Mouse (Mus musculus): ENCODE data around the gene Clint1. TPM values are rescaled to one million over a fixed set of nuclear protein-coding genes. Genes with fewer than 3 reads are reported as not detected.

Gene Clint1
- polyA plus RNA-seq, 1 experiment from 2014 or later, result 50.5 TPM

DNA sequence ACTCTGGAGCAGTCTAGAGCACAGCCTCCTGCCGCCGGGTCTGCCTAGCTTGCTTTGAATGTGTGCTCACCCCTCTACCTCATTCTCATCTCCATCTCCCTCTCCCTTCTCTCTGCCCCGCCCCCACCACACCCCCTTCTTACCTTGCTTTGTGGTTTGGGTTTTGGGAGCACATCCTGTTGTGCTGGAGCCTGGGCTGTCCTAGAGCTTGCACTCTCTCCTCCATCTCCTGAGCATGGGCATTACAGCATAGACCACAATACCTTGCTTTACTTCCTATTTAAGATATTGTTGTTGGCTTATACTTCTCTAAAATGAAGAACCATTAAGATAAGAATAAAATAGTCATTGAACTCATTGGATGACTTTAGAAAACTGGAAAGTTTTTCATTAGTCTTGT is 38.1 kb downstream of the Clint1 start:
- H3K9ac ChIP-seq, result no peak overlapping the region
- 87% methylated on average over 3 of the region's 3 CpGs for WGBS
- no peaks in the 10 kb centered on the region for H3K9me3 ChIP-seq
- no peak overlapping the region for H3K4me2 ChIP-seq
- H3K4me3 ChIP-seq, result no peak overlapping the region
- peaks cover 12% of the 10 kb centered on the region for H3K4me1 ChIP-seq (replicated peaks)
- no peaks in the 10 kb centered on the region for H3K27me3 ChIP-seq
- H3K27ac ChIP-seq (replicated peaks), result no peak overlapping the region
- H3K36me3 ChIP-seq, result peaks cover 78% of the 10 kb centered on the region
- no peak for ATAC-seq (ENCODE audit: low read depth)

- Histone ChIP-seq H3K4me1 (replicated peaks) (peaks cover 12% of the 10 kb centered on the region), H3K4me2 (no peak overlapping the region)
- WGBS, result 92% methylated on average over 20 of the region's 20 CpGs
Observed at GRCm38 (mm10) chr11:45890423-45890822, 38.6 kb downstream of the Clint1 start.

DNA sequence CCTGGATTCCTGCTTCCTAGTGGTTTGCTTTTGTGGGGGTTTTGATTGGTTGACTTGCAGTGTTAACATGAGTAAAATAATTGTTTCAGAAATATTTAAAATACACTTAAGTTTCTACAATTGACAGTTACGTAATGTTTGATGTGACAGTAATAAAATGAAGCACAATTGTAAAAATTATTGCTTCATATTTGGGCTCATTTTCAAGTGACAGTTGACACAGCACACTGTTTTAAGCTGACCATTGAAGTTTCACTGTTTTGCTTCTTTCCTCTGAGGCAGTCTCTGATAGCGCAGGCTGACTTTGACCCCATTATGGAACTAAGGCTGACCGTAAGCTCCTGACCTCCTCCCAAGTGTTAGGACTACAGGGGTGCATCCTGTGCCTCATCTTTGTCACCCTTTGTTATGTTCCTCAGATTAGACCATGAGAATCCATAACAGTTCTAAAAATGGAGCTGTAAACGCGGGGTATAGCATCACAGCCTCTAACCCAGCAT is 41.1 kb downstream of the Clint1 start:
- Histone ChIP-seq H3K36me3 (peaks cover 82% of the 10 kb centered on the region), H3K9me3 (no peaks in the 10 kb centered on the region), H3K4me1 (replicated peaks) (no peaks in the 10 kb centered on the region), H3K4me2 (no peak overlapping the region), H3K27ac (replicated peaks) (no peak overlapping the region), H3K4me3 (no peak overlapping the region), H3K9ac (no peak overlapping the region), H3K27me3 (no peaks in the 10 kb centered on the region)
- no peak for ATAC-seq (ENCODE audit: low read depth)
- WGBS, result 96% methylated on average over 5 of the region's 5 CpGs

More at GRCm38 (mm10) chr11:45890423-45890822, 38.6 kb downstream of the Clint1 start:
- H3K9ac ChIP-seq, result no peak overlapping the region
- H3K27ac ChIP-seq (replicated peaks), result no peak overlapping the region
- no peaks in the 10 kb centered on the region for H3K9me3 ChIP-seq
- no peaks in the 10 kb centered on the region for H3K27me3 ChIP-seq
- peaks cover 81% of the 10 kb centered on the region for H3K36me3 ChIP-seq
- no peak for ATAC-seq (ENCODE audit: low read depth)
- H3K4me3 ChIP-seq, result no peak overlapping the region

- Histone ChIP-seq H3K4me3 (no peak overlapping the region), H3K4me2 (no peak overlapping the region), H3K4me1 (replicated peaks) (peaks cover 20% of the 10 kb centered on the region; the same call in 1 of the 2 replicates), H3K27me3 (no peaks in the 10 kb centered on the region), H3K27ac (replicated peaks) (no peak overlapping the region), H3K36me3 (peaks cover 45% of the 10 kb centered on the region), H3K9me3 (no peaks in the 10 kb centered on the region), H3K9ac (no peak overlapping the region)
- no peak for ATAC-seq (ENCODE audit: low read depth)
- WGBS, result 84% methylated on average over 2 of the region's 2 CpGs
Observed at GRCm38 (mm10) chr11:45897392-45897791, 45.5 kb downstream of the Clint1 start.

GRCm38 (mm10) chr11:45900233-45901015 is 48.6 kb downstream of the Clint1 start:
- WGBS, result 59% methylated on average over 11 of the region's 11 CpGs
- no peak overlapping the region for H3K4me3 ChIP-seq
- peaks cover 20% of the 10 kb centered on the region; the same call in 1 of the 2 replicates for H3K4me1 ChIP-seq (replicated peaks)
- no peak overlapping the region for H3K4me2 ChIP-seq
- peak overlapping the region; percentile 35 for H3K27ac ChIP-seq (replicated peaks)
- H3K36me3 ChIP-seq, result peaks cover 30% of the 10 kb centered on the region
- H3K27me3 ChIP-seq, result no peaks in the 10 kb centered on the region
- ATAC-seq (ENCODE audit: low read depth), result peak; percentile 88
- no peaks in the 10 kb centered on the region for H3K9me3 ChIP-seq
- H3K9ac ChIP-seq, result no peak overlapping the region

- WGBS, result 94% methylated on average over 8 of the region's 8 CpGs
- Histone ChIP-seq H3K27me3 (no peaks in the 10 kb centered on the region), H3K9ac (no peak overlapping the region), H3K9me3 (no peaks in the 10 kb centered on the region), H3K4me1 (replicated peaks) (0 out of 2 replicates have a peak, but pooled peaks cover 5% of the 10 kb centered on the region), H3K36me3 (peaks cover 65% of the 10 kb centered on the region), H3K4me3 (no peak overlapping the region), H3K27ac (replicated peaks) (no peak overlapping the region), H3K4me2 (no peak overlapping the region)
- no peak for ATAC-seq (ENCODE audit: low read depth)
Observed at GRCm38 (mm10) chr11:45906109-45906786, 54.4 kb downstream of the Clint1 start.

DNA sequence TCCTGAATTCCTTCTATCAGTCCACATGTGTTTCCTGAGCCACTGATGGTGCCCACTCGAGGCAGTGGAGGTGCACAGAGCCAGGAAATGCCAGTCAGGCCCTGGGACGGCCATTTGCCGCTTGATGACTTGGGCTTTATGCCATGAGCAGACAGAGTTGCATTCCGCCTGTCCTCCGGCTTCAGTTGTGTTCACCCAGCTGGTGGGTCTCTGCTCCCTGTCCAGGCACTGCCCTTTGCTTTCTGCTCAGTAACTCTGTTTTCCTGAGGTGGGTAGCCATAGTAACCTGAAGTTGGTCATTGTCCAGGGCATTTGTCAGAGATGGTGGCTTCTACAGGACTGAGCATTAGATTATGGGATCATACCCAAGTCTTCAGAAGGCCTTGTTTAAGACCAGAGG is 55.5 kb downstream of the Clint1 start:
- peaks cover 71% of the 10 kb centered on the region for H3K36me3 ChIP-seq
- no peaks in the 10 kb centered on the region for H3K27me3 ChIP-seq
- no peak for ATAC-seq (ENCODE audit: low read depth)
- no peaks in the 10 kb centered on the region for H3K9me3 ChIP-seq
- no peak overlapping the region for H3K9ac ChIP-seq
- no peak overlapping the region for H3K27ac ChIP-seq (replicated peaks)
- 82% methylated on average over 5 of the region's 5 CpGs for WGBS
- H3K4me1 ChIP-seq (replicated peaks), result 0 out of 2 replicates have a peak, but pooled peaks cover 7% of the 10 kb centered on the region
- H3K4me2 ChIP-seq, result no peak overlapping the region
- H3K4me3 ChIP-seq, result no peak overlapping the region

GRCm38 (mm10) chr11:45908070-45908469 is 56.2 kb downstream of the Clint1 start:
- 0 out of 2 replicates have a peak, but pooled peaks cover 7% of the 10 kb centered on the region for H3K4me1 ChIP-seq (replicated peaks)
- ATAC-seq (ENCODE audit: low read depth), result no peak
- H3K4me3 ChIP-seq, result no peak overlapping the region
- no peak overlapping the region for H3K27ac ChIP-seq (replicated peaks)
- H3K9me3 ChIP-seq, result no peaks in the 10 kb centered on the region
- H3K36me3 ChIP-seq, result peaks cover 67% of the 10 kb centered on the region
- 94% methylated on average over 7 of the region's 7 CpGs for WGBS
- no peaks in the 10 kb centered on the region for H3K27me3 ChIP-seq
- H3K9ac ChIP-seq, result no peak overlapping the region
- H3K4me2 ChIP-seq, result no peak overlapping the region

- Histone ChIP-seq H3K4me2 (no peak overlapping the region), H3K4me3 (no peak overlapping the region), H3K4me1 (replicated peaks) (0 out of 2 replicates have a peak, but pooled peaks cover 7% of the 10 kb centered on the region), H3K9ac (no peak overlapping the region), H3K27ac (replicated peaks) (no peak overlapping the region), H3K9me3 (no peaks in the 10 kb centered on the region), H3K27me3 (no peaks in the 10 kb centered on the region), H3K36me3 (peaks cover 59% of the 10 kb centered on the region)
- WGBS, result 97% methylated on average over 7 of the region's 7 CpGs
- no peak for ATAC-seq (ENCODE audit: low read depth)
Observed at GRCm38 (mm10) chr11:45908894-45909293, 57.0 kb downstream of the Clint1 start.

DNA sequence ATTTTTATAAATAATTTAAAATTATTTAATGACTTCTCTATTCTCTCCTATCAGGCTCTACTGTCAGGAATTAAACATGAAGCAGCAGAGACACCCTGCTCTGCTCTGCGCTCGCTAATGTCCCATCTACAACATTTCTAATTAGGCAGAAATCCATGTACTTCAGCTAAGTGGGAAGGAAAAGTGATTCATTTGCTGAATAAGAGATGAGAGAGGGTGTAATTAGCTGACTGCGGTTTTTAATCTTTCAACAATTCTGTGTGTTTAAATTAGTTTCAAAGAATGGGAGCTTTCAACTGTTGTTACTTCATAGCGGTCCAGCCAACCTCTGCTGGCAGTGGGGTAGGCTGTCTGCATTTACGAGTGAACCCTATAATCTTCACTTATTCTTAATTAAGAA is 58.9 kb downstream of the Clint1 start:
- peaks cover 7% of the 10 kb centered on the region; the same call in 1 of the 2 replicates for H3K4me1 ChIP-seq (replicated peaks)
- H3K9me3 ChIP-seq, result no peaks in the 10 kb centered on the region
- no peak overlapping the region for H3K27ac ChIP-seq (replicated peaks)
- H3K36me3 ChIP-seq, result peaks cover 54% of the 10 kb centered on the region
- H3K27me3 ChIP-seq, result no peaks in the 10 kb centered on the region
- H3K4me2 ChIP-seq, result no peak overlapping the region
- ATAC-seq (ENCODE audit: low read depth), result peak; percentile 63; the same call in 1 of the 2 replicates
- H3K9ac ChIP-seq, result no peak overlapping the region
- WGBS, result 71% methylated on average over 5 of the region's 5 CpGs
- no peak overlapping the region for H3K4me3 ChIP-seq

DNA sequence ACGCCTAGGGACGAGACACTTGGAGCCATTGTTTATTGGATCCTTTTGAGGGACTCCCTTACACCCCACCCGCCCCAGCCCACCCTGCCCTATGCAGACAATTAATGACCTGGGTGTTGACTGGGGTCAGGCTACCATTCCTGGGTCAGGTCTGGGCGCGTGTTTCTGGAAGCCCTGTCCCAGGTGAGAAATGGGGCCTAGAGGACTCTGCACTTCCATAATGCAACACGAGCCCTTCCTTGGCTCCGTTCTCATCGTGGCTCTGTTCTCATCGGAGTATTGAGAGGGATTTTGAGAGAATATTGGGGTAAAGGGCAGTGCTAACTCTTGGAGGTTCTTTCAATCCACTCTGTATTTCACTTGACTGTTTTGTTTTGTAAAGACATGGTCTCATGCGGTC is 64.3 kb downstream of the Clint1 start:
- H3K4me2 ChIP-seq, result no peak overlapping the region
- H3K4me1 ChIP-seq (replicated peaks), result peaks cover 18% of the 10 kb centered on the region
- no peak for ATAC-seq (ENCODE audit: low read depth)
- WGBS, result 82% methylated on average over 10 of the region's 10 CpGs
- H3K27ac ChIP-seq (replicated peaks), result 0 out of 2 replicates have a peak overlapping the region, but pooled peaks have one; percentile 14
- H3K9me3 ChIP-seq, result no peaks in the 10 kb centered on the region
- H3K27me3 ChIP-seq, result no peaks in the 10 kb centered on the region
- H3K36me3 ChIP-seq, result peaks cover 11% of the 10 kb centered on the region
- no peak overlapping the region for H3K4me3 ChIP-seq
- no peak overlapping the region for H3K9ac ChIP-seq

- no peaks in the 10 kb centered on the region for H3K27me3 ChIP-seq
- H3K4me3 ChIP-seq, result no peak overlapping the region
- peaks cover 28% of the 10 kb centered on the region for H3K4me1 ChIP-seq (replicated peaks)
- 95% methylated on average over 6 of the region's 6 CpGs for WGBS
- ATAC-seq (ENCODE audit: low read depth), result no peak
- no peaks in the 10 kb centered on the region for H3K36me3 ChIP-seq
- H3K4me2 ChIP-seq, result no peak overlapping the region
- no peak overlapping the region for H3K27ac ChIP-seq (replicated peaks)
- no peaks in the 10 kb centered on the region for H3K9me3 ChIP-seq
- no peak overlapping the region for H3K9ac ChIP-seq
Observed at GRCm38 (mm10) chr11:45918018-45918417, 66.2 kb downstream of the Clint1 start.

All from neural tube, embryonic 13.5 days (tissue).